Mouse (Mus musculus): ENCODE results near the gene Tmem51.
"Not testable (repeated sequence)": the region's sequence is repeated elsewhere in the genome, so short reads cannot be mapped to it uniquely, and the experiment has no call there.

DNA sequence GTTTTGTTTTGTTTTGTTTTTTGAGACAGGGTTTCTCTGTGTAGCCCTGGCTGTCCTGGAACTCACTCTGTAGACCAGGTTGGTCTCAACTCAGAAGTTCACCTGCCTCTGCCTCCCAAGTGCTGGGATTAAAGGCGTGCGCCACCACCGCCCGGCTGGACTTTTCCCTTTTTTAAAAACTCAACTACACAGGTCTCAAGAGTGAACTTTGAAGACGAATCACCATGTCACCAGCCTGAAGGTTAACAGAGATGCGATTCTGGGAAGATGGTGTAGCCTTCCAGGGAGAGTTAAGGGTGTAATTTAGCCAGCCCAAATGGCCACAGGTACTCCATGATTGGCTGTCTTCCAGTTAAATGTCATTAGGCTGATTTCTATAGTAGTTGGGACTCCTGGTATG, 32.2 kb downstream of the Tmem51 start:
- not testable (repeated sequence) for TF ChIP-seq POLR2A (IDR thresholded peaks at IDR 0.05; ENCODE audit: borderline replicate concordance, low read depth, low read length); CTCF (IDR thresholded peaks at IDR 0.05; ENCODE audit: low read depth, low read length)

Data from bone marrow macrophage, adult 2 months (primary cell).